Mouse (Mus musculus): ENCODE results near the gene Kif5c. TPM values are rescaled to one million over a fixed set of nuclear protein-coding genes. Genes with fewer than 3 reads are reported as not detected.

Kif5c gene
- polyA plus RNA-seq, 2 experiments: 4.5 to 5.3 TPM

GRCm38 (mm10) chr2:49690421-49690826 lies 71.3 kb downstream of the Kif5c start:
- Histone ChIP-seq H3K9me3 (ENCODE audit: control insufficient read depth, low read length) (no peaks in the 10 kb centered on the region), H3K27me3 (ENCODE audit: control insufficient read depth, insufficient read depth, low read length) (no peaks in the 10 kb centered on the region), H3K36me3 (ENCODE audit: control insufficient read depth, insufficient read depth, low read length) (0 out of 2 replicates have a peak, but pooled peaks cover 3% of the 10 kb centered on the region), H3K27ac (replicated peaks; ENCODE audit: low read depth, low read length) (no peak overlapping the region), H3K9ac (ENCODE audit: low read depth, low read length, severe bottlenecking) (no peak overlapping the region), H3K4me1 (ENCODE audit: control insufficient read depth, insufficient read depth, low read length) (peaks cover 3% of the 10 kb centered on the region; the same call in 1 of the 2 replicates), H3K4me2 (replicated peaks; ENCODE audit: low read depth, low read length, severe bottlenecking) (no peak overlapping the region), H3K4me3 (replicated peaks; ENCODE audit: low read length) (no peak overlapping the region)
- WGBS: 33% methylated on average over 9 of the region's 9 CpGs
- TF ChIP-seq POLR2A (IDR thresholded peaks at IDR 0.05; ENCODE audit: borderline replicate concordance, extremely low read depth, insufficient read depth, insufficient read length): no peak
- ATAC-seq (ENCODE audit: low FRiP score, low read depth): no peak
- no peak for DNase-seq (ENCODE audit: low spot score)

- 79% methylated on average over 5 of the region's 5 CpGs for WGBS
- no peak overlapping the region for H3K4me3 ChIP-seq (replicated peaks; ENCODE audit: low read length)
- H3K36me3 ChIP-seq (ENCODE audit: control insufficient read depth, insufficient read depth, low read length): 0 out of 2 replicates have a peak, but pooled peaks cover 3% of the 10 kb centered on the region
- DNase-seq (ENCODE audit: low spot score): no peak
- H3K4me2 ChIP-seq (replicated peaks; ENCODE audit: low read depth, low read length, severe bottlenecking): no peak overlapping the region
- no peak for ATAC-seq (ENCODE audit: low FRiP score, low read depth)
- H3K27me3 ChIP-seq (ENCODE audit: control insufficient read depth, insufficient read depth, low read length): no peaks in the 10 kb centered on the region
- no peak for TF ChIP-seq POLR2A (IDR thresholded peaks at IDR 0.05; ENCODE audit: borderline replicate concordance, extremely low read depth, insufficient read depth, insufficient read length)
- H3K27ac ChIP-seq (replicated peaks; ENCODE audit: low read depth, low read length): no peak overlapping the region
- no peak overlapping the region for H3K9ac ChIP-seq (ENCODE audit: low read depth, low read length, severe bottlenecking)
- H3K4me1 ChIP-seq (ENCODE audit: control insufficient read depth, insufficient read depth, low read length): peaks cover 3% of the 10 kb centered on the region; the same call in 1 of the 2 replicates
- no peaks in the 10 kb centered on the region for H3K9me3 ChIP-seq (ENCODE audit: control insufficient read depth, low read length)
Observed at GRCm38 (mm10) chr2:49691441-49691840, 72.3 kb downstream of the Kif5c start.

GRCm38 (mm10) chr2:49694727-49695126 lies 75.6 kb downstream of the Kif5c start:
- DNase-seq (ENCODE audit: low spot score) (no peak), ATAC-seq (ENCODE audit: low FRiP score, low read depth) (no peak)
- H3K27ac ChIP-seq (replicated peaks; ENCODE audit: low read depth, low read length): no peak overlapping the region
- WGBS: 76% methylated on average over 10 of the region's 10 CpGs
- TF ChIP-seq POLR2A (IDR thresholded peaks at IDR 0.05; ENCODE audit: borderline replicate concordance, extremely low read depth, insufficient read depth, insufficient read length): no peak
- no peaks in the 10 kb centered on the region for H3K27me3 ChIP-seq (ENCODE audit: control insufficient read depth, insufficient read depth, low read length)
- H3K9me3 ChIP-seq (ENCODE audit: control insufficient read depth, low read length): no peaks in the 10 kb centered on the region
- H3K9ac ChIP-seq (ENCODE audit: low read depth, low read length, severe bottlenecking): no peak overlapping the region
- no peaks in the 10 kb centered on the region for H3K36me3 ChIP-seq (ENCODE audit: control insufficient read depth, insufficient read depth, low read length)
- peaks cover 3% of the 10 kb centered on the region; the same call in 1 of the 2 replicates for H3K4me1 ChIP-seq (ENCODE audit: control insufficient read depth, insufficient read depth, low read length)
- H3K4me3 ChIP-seq (replicated peaks; ENCODE audit: low read length): no peak overlapping the region
- H3K4me2 ChIP-seq (replicated peaks; ENCODE audit: low read depth, low read length, severe bottlenecking): no peak overlapping the region

- no peaks in the 10 kb centered on the region for H3K36me3 ChIP-seq (ENCODE audit: control insufficient read depth, insufficient read depth, low read length)
- no peak for ATAC-seq (ENCODE audit: low FRiP score, low read depth)
- no peak for TF ChIP-seq POLR2A (IDR thresholded peaks at IDR 0.05; ENCODE audit: borderline replicate concordance, extremely low read depth, insufficient read depth, insufficient read length)
- no peak for DNase-seq (ENCODE audit: low spot score)
- WGBS: 100% methylated on average over 3 of the region's 3 CpGs
- no peak overlapping the region for H3K27ac ChIP-seq (replicated peaks; ENCODE audit: low read depth, low read length)
- no peaks in the 10 kb centered on the region for H3K27me3 ChIP-seq (ENCODE audit: control insufficient read depth, insufficient read depth, low read length)
- H3K4me2 ChIP-seq (replicated peaks; ENCODE audit: low read depth, low read length, severe bottlenecking): no peak overlapping the region
- no peak overlapping the region for H3K4me3 ChIP-seq (replicated peaks; ENCODE audit: low read length)
- peaks cover 3% of the 10 kb centered on the region; the same call in 1 of the 2 replicates for H3K4me1 ChIP-seq (ENCODE audit: control insufficient read depth, insufficient read depth, low read length)
- H3K9ac ChIP-seq (ENCODE audit: low read depth, low read length, severe bottlenecking): no peak overlapping the region
- no peaks in the 10 kb centered on the region for H3K9me3 ChIP-seq (ENCODE audit: control insufficient read depth, low read length)
Observed at GRCm38 (mm10) chr2:49695461-49695860, 76.4 kb downstream of the Kif5c start.

DNA sequence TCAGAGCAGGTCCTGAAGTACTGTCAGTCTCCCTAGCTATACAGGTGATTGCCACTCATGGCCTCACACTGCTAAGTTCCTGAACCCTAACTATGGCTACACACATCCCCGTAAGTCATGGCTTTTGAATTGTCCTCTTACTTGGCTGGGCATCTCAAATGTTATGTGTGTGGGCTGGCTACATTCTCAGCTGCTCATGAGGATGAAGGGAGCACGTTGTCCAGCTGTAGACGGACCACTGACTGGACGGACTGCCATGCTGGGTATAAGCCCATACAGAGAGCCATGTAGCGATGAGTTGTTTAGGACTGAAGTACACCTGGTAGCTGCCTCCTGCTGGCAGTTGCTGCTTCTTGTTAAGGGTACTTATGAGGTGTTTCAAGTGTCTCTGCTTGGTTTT lies 79.8 kb downstream of the Kif5c start:
- no peak for ATAC-seq (ENCODE audit: low FRiP score, low read depth)
- H3K27me3 ChIP-seq (ENCODE audit: control insufficient read depth, insufficient read depth, low read length): no peaks in the 10 kb centered on the region
- H3K9me3 ChIP-seq (ENCODE audit: control insufficient read depth, low read length): no peaks in the 10 kb centered on the region
- H3K9ac ChIP-seq (ENCODE audit: low read depth, low read length, severe bottlenecking): no peak overlapping the region
- DNase-seq (ENCODE audit: low spot score): no peak
- H3K4me2 ChIP-seq (replicated peaks; ENCODE audit: low read depth, low read length, severe bottlenecking): no peak overlapping the region
- no peak overlapping the region for H3K4me3 ChIP-seq (replicated peaks; ENCODE audit: low read length)
- peaks cover 9% of the 10 kb centered on the region; the same call in 1 of the 2 replicates for H3K36me3 ChIP-seq (ENCODE audit: control insufficient read depth, insufficient read depth, low read length)
- no peaks in the 10 kb centered on the region for H3K4me1 ChIP-seq (ENCODE audit: control insufficient read depth, insufficient read depth, low read length)
- H3K27ac ChIP-seq (replicated peaks; ENCODE audit: low read depth, low read length): no peak overlapping the region
- no peak for TF ChIP-seq POLR2A (IDR thresholded peaks at IDR 0.05; ENCODE audit: borderline replicate concordance, extremely low read depth, insufficient read depth, insufficient read length)
- 96% methylated on average over 5 of the region's 5 CpGs for WGBS
